Mouse (Mus musculus) testis, adult 2 months (tissue): ENCODE measurements around the gene Sorcs2.

ENCODE experiments used
- CTCF ChIP-seq: fragments of 200-500 bp; IDR thresholded peaks from 2 replicates; pipeline ENCODE4 v1.5.1; 2012; ENCODE audit warnings: low read depth, mild to moderate bottlenecking, inconsistent platforms, low read length, moderate library complexity; ENCODE audit not compliant: control insufficient read depth, insufficient read depth, insufficient replicate concordance
- POLR2A ChIP-seq: fragments of 200-500 bp; IDR thresholded peaks from 2 replicates; pipeline ENCODE4 v1.6.1; 2012; ENCODE audit warnings: low read depth, mild to moderate bottlenecking, inconsistent platforms, low read length, moderate library complexity; ENCODE audit not compliant: control insufficient read depth

GRCm38 (mm10) chr5:36396491-36397383 lies 1.2 kb downstream of the Sorcs2 start:
- TF ChIP-seq CTCF = no peak
- no peak for TF ChIP-seq POLR2A
